Mouse (Mus musculus): ENCODE data around the gene Adamtsl4.
"Not testable (repeated sequence)": the region's sequence is repeated elsewhere in the genome, so short reads cannot be mapped to it uniquely, and the experiment has no call there.

Gene Adamtsl4

DNA sequence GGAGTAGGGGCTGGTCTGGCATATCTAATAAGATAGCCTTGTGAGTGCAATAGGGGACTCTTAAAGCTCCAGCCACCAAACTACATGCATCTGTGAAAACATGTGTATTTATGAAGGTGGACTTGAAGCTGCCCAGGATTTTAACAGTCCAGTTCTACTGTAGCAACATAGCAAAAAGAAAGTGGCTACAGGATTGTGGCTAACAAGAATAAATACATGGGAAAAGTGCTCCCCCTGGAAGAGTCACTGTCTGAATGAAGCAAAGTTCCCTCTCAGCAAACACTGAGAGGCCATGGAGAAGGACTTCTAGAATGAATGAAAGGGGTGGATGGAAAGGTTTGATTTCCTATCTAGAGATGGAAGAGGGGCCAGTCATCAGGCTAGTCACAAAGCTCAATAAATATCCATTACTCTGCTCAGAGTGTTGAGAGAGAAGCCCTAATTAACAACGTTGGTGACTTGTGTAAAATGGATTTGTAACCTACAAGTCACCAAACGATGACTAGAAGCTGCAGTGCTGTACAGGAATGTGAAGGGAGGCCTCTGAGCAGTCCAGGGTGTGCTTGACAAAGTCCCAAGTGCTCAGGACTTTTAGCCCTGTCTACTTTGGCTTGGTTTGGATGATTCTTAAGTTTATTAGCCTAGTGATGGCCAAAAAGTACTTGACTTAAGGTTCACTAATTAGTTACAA is 26.8 kb downstream of the Adamtsl4 start:
- DNase-seq (ENCODE audit: low spot score in 2 of 2), result no peak

DNA sequence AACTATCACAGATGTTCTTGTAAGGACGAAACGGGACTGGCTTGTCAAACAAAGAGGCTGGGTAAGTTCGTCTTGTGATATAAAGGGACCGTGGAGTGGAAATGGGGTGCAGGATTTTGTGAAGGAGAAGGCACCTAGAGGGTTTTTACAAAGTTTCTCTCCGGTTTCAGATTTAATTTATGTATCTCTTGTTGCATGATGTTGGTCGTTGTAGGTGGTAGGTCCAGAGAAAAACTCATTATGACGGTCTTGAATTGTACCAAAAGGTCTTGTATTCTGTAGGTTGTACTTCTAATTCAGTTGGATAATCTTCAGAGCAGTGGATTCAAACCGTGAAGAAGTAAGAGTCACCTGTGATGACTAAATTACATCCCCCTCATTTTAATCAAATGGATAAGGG is 27.8 kb downstream of the Adamtsl4 start:
- DNase-seq (ENCODE audit: low spot score in 2 of 2), result no peak

DNA sequence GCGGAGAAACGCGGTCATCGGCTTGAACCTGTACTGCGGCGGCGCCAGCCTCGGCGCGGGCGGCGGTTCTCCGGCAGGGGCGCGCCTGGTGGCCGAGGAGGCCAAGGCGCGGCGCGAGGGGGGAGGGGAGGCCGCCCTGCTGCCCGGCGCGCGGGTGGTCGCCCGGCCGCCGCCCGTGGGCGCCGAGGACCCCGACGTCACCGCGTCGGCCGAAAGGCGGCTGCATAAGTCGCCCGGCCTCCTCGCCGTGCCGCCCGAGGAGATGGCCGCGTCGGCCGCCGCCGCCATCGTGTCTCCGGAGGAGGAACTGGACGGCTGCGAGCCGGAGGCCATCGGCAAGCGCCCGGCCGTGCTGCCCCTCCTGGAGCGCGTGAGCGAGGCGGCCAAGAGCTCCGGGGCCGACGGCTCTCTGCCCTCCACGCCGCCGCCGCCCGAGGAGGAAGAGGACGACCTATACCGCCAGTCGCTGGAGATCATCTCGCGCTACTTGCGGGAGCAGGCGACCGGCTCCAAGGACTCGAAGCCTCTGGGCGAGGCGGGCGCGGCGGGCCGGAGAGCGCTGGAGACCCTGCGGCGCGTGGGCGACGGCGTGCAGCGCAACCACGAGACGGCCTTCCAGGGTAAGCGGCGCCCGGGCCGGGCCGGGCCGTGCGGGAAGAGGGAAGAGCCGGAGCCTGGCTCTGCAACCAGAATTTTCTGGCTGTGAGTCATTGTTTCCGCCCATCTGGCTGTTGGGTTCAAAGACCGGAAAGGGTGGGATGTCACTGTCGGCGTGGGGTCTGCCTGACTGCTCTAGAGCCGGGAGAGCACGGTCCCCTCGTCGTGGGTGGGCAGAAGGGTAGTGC is 28.6 kb downstream of the Adamtsl4 start:
- DNase-seq (ENCODE audit: low spot score in 2 of 2), result peak; percentile 49 to 68

DNA sequence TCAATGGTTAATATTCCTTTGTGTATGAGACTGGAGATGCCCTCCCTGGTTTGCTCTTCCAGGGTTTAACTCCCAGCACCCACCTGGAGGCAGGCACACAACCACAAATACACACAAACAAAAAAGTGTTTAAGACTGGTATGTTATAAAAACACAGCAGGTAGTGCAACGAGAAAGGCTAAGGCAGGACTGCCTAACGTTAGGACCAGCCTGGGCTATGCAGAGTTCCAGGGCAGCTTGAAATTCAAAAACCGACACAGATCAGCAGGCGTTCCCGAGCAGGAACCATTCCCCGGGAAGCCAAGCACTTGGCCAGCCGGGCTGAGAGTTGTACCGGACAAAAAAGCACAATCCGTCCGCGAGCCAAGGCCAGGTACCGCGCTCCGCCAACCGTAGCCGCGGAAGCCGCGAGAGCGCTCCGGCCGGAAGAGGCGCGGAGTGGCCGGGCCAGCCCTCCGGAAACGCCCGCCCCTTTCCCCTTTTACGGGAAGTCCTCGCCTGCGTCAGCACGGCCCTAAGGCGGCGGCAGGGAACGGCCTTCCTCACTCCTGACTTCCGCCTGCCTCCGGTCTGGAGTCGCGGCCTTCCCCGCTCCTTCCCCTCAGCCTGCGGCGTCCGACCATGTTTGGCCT is 29.4 kb downstream of the Adamtsl4 start, which contains the start of gene Mcl1:
TSS of gene Mcl1 (plus strand) at position 553 of the 632 bp plus-strand sequence.
- DNase-seq (ENCODE audit: low spot score in 2 of 2), result peak; percentile 90 to 91

DNA sequence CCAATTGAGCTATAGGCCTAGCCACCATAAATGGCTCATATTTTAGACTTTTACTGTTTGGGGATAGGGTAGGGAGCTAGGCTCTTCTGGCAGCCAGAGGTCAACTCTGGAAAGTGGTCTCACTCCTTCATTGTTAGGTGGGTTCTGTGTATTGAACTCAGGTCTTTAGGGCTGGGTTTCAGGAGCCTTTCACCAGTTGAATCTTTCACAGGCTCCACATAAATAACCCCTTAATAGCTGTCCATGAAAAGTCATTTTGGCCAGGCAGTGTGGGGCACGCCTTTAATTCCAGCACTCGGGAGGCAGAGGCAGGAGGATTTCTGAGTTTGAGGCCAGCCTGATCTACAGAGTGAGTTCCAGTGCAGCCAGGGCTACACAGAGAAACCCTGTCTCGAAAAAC is 30.0 kb downstream of the Adamtsl4 start:
- DNase-seq (ENCODE audit: low spot score in 2 of 2), result no peak

DNA sequence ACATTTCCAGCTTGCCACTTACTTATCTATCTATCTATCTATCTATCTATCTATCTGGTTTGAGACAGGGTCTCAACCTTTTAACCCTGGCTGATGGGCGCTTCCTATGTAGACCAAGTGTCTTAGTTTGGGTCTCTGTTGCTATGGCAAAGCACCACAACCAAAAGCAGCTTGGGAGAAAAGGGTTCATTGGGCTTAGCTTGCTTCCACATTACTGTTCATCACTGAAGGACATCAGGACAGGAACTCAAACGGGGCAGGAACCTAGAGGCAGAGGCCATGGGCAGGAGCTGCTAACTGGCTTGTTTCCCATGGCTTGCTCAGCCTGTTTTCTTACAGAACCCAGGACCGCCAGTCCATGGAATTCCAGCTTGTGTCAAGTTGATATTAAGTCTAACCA is 30.6 kb downstream of the Adamtsl4 start:
- DNase-seq (ENCODE audit: low spot score in 2 of 2), result no peak

DNA sequence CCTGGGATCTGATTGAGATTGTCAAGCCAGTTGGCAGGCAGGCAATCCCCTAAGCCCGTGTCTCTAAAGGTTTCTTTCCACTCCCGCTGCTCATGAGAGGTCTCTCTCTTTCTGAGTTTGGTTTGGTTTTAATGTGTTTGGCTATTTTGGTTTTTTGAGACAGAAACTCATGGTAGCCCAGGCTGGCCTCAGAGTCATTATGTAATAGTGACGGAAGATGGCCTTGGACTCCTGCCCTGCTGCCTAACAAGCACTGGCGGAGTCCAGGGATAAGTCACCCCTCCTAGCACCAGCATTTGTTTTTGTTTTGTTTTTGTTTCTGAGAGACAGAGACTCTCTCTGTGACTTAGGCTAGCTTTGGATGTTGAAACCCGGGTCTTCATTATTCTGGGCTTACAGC is 32.3 kb downstream of the Adamtsl4 start:
- no peak for DNase-seq (ENCODE audit: low spot score in 2 of 2)

DNA sequence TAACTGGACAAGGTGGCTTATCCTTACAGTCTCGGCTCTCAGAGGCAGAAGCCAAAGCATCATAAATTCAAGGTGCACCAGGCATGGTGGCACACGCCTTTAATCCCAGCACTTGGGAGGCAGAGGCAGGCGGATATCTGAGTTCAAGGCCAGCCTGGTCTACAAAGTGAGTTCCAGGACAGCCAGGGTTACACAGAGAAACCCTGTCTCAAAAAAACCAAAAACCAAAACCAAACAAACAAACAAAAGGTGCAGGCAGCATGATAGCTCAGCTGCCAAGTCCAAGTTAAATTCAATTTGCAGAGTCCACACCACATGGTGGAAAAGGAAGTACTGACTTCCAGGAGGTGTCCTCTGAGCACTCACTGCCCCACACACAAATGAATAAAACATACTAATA is 33.3 kb downstream of the Adamtsl4 start:
- not testable (repeated sequence) for DNase-seq (ENCODE audit: low spot score in 2 of 2)

DNA sequence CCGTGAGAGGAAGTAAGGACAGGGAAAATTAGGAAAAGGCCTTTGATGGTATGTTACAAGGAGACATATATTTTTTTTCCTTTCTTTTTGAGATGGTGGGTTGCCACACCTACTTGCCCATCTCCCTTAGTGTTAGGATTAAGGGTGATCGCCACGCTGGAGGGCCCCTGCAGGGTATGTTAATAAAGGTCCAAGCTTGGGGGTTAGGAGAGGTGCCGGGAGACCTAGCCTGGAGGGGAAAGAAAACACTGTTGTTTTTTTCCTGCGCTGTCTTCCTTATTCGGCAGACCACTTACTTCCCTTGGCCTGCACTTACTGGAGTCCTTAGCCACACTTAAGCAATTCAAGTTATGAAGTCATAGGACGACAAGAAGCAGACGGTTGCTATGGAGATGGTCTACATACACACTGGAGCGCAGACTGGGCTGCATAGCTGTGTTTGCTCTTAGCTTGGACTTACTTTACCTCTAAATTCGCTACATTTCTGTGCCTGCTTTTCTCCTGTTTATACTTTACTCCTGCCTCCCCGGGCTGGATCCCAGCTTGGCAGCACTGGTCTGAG is 34.2 kb downstream of the Adamtsl4 start:
- DNase-seq (ENCODE audit: low spot score in 2 of 2), result no peak

DNA sequence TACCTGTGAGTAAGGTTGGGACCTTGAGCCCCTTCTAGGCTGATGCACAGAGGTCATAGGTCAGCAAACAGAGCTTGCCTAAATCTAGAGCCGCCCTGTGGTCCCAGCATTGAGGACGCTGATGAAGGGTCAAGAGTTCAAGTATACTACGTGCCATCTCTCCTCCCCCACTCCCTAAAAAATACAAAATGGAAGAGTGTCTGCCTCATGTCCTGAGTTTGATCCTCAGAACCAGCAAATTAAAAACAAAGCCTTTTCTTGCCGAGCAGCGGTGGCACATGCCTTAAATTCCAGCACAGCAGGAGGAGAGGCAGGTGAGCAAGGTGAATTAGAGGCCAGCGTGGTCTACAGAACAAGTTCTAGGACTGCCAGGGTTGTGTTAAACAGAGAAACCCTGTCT is 34.8 kb downstream of the Adamtsl4 start:
- DNase-seq (ENCODE audit: low spot score in 2 of 2), result no peak

DNA sequence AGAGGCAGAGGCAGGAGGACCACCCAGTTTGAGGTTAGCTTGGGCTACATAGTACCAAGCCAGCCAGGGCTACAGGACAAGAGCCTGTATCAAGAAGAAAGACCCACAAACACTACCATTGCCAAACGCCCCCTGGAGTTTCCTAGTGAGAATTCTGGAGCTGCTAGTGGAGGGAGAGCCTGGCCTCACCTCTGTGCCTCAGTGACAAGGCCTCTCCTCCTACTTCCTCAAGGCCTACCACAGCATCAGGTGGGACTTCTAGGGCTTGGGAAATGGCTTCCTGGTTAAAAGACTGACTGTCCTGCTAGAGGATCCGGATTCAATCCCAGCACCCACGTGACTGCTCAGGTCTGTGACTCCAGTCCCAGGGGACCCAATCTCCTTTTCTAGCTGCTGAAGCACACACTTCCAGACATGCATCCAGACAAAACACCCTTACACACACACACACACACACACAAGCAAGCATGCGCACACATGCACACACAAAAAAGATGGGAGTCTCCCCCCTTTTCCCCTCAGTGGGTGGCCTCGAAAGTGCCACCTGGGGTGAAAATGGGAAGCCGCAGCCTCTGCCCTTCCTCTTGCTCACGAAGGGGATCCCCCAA is 35.4 kb downstream of the Adamtsl4 start:
- DNase-seq (ENCODE audit: low spot score in 2 of 2), result no peak

DNA sequence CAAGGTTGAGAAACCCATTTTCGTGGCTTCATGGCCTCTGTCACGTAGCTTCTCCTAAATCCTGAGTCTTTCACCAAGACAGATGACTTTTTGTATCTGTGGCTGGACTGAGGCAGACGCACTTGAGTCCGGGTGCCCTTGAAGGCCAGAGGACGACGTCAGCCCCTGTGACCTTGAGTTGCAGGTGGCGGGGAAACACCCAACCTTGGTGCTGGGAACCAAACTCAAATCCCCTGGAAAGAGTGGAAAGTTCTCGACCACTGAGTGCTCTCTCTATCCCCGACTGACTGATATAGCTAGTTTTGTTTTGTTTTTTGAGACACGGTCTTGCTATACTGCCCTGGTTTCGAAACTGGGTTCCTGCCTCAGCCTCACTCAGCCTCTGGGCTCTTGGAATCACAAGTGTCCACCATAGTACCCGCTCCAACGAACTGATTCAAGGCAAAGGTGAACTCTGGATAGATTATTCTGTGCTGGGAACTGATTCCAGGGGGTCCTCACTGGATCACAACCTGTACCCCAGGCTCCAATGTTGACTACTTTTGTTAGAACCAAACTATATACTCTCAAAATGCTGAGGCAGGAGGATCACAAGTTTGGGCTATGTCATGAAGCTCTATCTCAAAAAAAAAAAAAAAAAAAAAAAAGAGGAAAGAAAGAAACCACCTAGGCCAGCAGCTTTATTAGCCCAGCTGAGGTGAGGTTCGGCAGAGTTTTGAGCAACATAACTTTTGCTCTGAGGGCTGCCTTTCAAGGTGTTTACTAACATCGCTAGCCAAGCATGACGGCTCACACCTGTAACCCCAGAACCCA is 36.1 kb downstream of the Adamtsl4 start:
- no peak for DNase-seq (ENCODE audit: low spot score in 2 of 2)

DNA sequence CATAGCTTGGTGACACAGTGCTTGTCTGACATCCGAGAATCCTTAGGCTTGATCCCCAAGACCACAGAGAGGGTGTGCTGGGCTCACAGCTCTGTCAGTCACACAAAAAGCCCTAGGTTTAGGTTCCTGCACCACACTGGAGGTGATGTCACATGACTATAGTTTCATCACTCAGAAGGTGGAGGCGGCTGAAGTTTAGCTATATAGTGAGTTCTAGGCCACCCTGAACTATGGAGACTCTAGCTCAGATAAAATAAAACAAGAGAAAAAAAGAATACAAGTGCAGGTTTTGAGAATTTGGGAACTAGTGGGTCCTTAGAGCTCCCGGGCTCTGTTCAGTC is 36.7 kb downstream of the Adamtsl4 start:
- DNase-seq (ENCODE audit: low spot score in 2 of 2), result no peak

DNA sequence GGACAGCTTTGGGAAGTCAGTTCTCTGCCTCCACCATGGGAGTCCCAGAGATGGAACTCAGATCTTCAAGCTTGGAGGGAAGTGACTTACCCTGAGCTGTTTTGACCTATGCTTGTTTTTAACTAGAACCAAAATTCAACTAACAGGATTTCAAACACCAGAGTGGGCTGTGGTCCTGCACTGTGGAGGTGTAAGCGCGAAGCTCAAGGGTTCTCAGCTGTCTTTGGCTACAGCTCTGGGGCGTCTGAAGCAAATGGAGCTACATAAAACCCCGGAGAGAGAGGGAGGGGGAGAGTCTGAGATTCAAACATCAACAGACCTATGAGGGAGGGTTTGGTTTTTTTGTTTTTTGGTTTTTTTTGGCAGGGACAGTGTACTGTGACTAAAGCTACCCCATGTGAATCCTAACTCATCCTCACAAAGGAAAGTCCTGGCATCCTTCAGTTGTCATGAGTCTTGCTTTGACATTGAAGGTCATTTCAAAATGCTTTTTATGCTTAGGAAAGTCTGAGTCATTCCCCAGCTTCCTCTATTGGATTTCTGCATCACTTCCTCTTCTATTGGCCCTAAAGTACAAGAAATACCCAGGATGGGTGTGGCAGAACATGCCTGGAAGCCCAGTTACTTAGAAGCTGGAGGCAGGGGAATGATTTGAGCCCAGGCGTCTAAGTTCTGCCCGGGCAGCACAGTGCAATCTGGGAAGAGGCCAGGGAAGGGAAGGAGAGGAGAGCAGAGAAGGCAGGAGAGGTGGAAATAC is 37.3 kb downstream of the Adamtsl4 start:
- DNase-seq (ENCODE audit: low spot score in 2 of 2), result no peak

DNA sequence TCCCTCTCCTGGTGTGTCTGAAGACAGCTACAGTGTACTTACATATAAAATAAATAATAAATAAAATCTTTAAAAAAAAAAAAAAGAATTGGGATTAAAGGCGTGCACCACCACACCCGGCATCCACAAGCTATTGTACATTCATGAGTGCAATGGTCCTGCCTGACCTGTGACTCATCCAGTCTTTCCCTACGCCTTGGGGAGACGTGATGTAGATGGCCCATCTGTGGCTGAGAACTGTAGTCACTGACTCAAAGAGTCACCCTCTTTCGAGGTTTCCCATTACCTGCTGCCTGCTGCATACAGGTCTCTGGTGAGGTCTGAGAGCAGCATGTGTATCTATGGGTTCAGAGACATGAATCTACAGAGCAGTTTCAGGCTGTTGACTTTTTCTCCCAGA is 39.7 kb downstream of the Adamtsl4 start:
- DNase-seq (ENCODE audit: low spot score in 2 of 2), result no peak

DNA sequence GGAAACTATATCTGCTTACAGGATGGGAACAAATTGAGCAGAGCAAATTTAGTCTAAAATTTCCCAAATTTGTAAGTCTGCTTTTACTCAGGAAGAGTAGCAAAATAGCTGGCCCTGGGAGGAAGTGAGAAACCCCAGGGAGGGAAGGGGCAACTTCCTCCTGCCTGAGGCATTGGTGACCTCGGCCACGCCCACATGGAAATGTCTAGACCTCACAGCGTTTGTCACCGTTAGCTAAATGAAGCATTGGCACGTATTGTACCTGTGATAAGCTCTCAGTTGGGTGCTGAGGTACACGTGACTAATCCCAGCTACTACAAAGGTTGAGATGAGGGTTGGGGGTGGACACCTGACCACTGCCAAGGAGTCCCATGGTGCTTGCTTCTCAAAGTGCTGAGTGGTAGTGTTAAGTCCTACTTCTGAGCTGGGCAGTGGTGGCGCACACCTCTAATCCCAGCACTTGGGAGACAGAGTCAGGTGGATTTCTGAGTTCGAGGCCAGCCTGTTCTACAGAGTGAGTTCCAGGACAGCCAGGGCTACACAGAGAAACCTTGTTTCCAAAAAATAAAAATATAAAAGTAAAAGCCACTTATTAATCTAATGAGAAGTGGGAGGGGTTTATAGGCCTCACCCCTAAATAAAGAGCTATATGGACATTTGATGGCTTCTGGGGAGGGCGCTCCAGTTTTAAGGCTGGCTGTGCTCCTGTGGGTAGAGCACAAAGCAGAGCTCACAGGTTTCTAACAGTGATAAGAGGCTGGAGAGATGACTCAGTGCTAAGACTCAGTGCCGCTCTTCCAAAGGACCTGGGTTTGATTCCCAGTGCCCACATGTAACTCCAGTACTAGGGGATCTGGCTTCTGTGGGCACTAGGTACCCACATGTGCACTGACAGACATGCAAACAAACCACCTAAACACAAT is 42.1 kb downstream of the Adamtsl4 start:
- DNase-seq (ENCODE audit: low spot score in 2 of 2), result no peak

DNA sequence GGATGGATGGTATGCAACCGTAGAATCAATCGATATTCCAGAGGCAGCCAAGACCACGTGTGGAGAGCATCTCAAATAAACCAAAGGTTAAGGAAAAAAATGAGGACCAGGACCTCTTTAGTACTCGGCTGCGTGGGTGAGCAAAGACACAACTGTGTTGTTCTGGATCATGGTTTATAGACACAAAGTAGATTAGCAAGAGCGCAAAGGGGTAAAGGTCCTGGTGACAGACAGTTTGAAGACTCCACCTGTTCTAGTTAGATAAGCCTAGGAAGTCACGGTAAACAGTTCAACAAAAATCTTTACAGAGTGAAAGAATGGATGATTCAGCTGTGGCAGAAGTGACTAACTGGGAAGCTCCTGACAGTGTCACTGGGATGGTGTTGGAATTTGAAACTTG is 44.6 kb downstream of the Adamtsl4 start:
- DNase-seq (ENCODE audit: low spot score in 2 of 2), result no peak

DNA sequence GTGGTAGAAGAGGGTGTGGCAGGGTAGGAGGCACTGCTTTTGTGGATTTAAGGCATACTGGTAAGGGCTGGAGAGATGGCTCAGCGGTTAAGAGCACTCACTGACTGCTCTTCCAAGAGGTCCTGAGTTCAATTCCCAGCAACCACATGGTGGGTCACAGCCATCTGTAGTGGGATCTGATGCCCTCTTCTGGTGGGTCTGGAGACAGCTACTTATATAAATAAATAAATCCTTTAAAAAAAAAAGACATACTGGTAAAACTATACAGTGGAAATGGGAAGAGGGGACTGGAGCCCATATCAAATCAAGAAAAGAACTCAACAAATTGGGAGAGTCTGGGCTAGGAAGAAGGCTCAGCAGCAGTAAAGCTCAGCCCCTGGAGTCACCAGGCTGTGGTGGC is 48.0 kb downstream of the Adamtsl4 start:
- no peak for DNase-seq (ENCODE audit: low spot score in 2 of 2)

DNA sequence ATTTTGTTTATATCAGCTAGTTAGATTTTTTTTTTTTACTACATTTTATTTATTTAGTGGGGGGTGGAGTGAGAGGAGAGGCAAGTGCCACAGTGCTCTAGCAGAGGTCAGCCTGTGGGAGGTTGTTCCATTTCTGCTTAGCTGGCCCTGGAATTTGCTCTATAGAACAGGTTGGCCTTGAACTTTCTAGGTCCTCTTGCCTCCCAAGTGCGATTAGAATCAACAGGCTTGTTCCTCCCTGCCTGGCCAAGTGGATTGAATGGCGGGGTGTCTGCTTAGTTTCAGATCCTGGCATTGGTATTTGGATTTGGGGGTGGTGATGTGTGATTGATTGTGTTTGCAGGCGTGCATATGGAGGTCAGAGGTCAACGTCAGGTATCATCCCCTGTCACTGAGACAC is 51.6 kb downstream of the Adamtsl4 start:
- DNase-seq (ENCODE audit: low spot score in 2 of 2), result no peak
